In the genomic region with DNA sequence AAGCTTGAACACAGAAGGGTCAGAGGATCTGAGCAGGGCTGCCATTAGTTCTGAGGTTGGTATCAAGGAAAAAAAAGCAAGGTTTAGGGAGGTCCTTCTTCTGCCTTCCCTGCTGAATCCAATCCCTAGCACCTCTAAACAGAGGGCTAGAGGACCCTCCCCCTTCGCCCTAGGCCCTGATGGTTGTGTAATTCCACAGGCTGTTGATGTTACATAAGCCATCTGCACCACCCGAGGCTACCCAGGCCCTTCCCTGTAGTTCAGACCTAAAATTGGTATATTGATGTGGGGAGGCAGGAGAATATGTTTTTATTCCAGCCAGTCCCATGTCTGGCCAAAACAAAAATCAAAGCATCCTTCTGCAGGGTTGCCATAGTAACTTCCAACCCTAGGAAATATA, we compare ENCODE assay signal across 14 mouse cellular contexts. TPM values are rescaled to one million over a fixed set of nuclear protein-coding genes. Genes with fewer than 3 reads are reported as not detected.
DNase-seq lines count a peak whose midpoint lies in the region; ATAC-seq lines count a peak whose summit lies in the region.
"Had no signal": no experiment of that assay in that cellular context is flagged by ENCODE, and none has a peak within 500 bp of the region (broad histone marks: within the 10 kb centered on the region; RNA-seq: fewer than 3 reads in every experiment).

No protein-coding gene starts in this region.

- WGBS in hindbrain, embryonic 12.5 days, result 62% methylated on average over 2 of the region's 2 CpGs
- 68% methylated on average over 2 of the region's 2 CpGs for WGBS in hindbrain, embryonic 10.5 days

- H3K4me2 ChIP-seq in hindbrain, embryonic 12.5 days (replicated peaks), result peak overlapping the region; percentile 56; the same call in 1 of the 2 replicates
- H3K4me2 ChIP-seq: embryonic facial prominence, embryonic 15.5 days had no signal

- H3K9me3 ChIP-seq in hindbrain, embryonic 12.5 days (replicated peaks), result no peaks in the 10 kb centered on the region
- no peaks in the 10 kb centered on the region for H3K9me3 ChIP-seq in hindbrain, embryonic 10.5 days
- H3K9me3 ChIP-seq: embryonic facial prominence, embryonic 15.5 days had no signal

- DNase-seq in hindbrain, embryonic 10.5 days (ENCODE audit: low spot score), result no peak
- peak; percentile 56 for DNase-seq in cerebellum, adult 8-10 months
- peak; percentile 61 for DNase-seq in layer of hippocampus, adult 11-12 months (ENCODE audit: low spot score)
- no peak for DNase-seq in liver
- no peak for DNase-seq in gastrocnemius, adult 18-20 months (ENCODE audit: low spot score)
- DNase-seq in yolk sac, embryonic 10.5 days (ENCODE audit: low spot score), result no peak
- DNase-seq: heart, adult 11 months had no signal

- peaks cover 25% of the 10 kb centered on the region; the same call in 1 of the 2 replicates for H3K27me3 ChIP-seq in hindbrain, embryonic 12.5 days
- peaks cover 51% of the 10 kb centered on the region for H3K27me3 ChIP-seq in hindbrain, embryonic 10.5 days (ENCODE audit: insufficient read depth, poor library complexity, severe bottlenecking)

- no peaks in the 10 kb centered on the region for H3K36me3 ChIP-seq in hindbrain, embryonic 12.5 days
- no peaks in the 10 kb centered on the region for H3K36me3 ChIP-seq in hindbrain, embryonic 10.5 days
- H3K36me3 ChIP-seq: embryonic facial prominence, embryonic 15.5 days had no signal

- no peak overlapping the region for H3K9ac ChIP-seq in hindbrain, embryonic 12.5 days
- H3K9ac ChIP-seq: embryonic facial prominence, embryonic 15.5 days had no signal

- H3K4me3 ChIP-seq in hindbrain, embryonic 12.5 days, result no peak overlapping the region
- no peak overlapping the region for H3K4me3 ChIP-seq in hindbrain, embryonic 10.5 days
- H3K4me3 ChIP-seq: embryonic facial prominence, embryonic 15.5 days had no signal

- ATAC-seq in hindbrain, embryonic 12.5 days (ENCODE audit: low FRiP score), result no peak
- peak; percentile 73 for ATAC-seq in megakaryocyte progenitor cell, adult 5-6 weeks (replicated peaks; ENCODE audit: poor library complexity)

- H3K27ac ChIP-seq in hindbrain, embryonic 12.5 days, result no peak overlapping the region
- no peak overlapping the region for H3K27ac ChIP-seq in hindbrain, embryonic 10.5 days
- H3K27ac ChIP-seq: embryonic facial prominence, embryonic 15.5 days; stomach, postnatal 0 days had no signal

- peaks cover 19% of the 10 kb centered on the region for H3K4me1 ChIP-seq in hindbrain, embryonic 12.5 days
- peaks cover 27% of the 10 kb centered on the region for H3K4me1 ChIP-seq in hindbrain, embryonic 10.5 days (replicated peaks)

RNA-seq across cellular contexts. Expression of gene Faim2, which starts 1.3 kb away (rescaled TPM):
- polyA plus RNA-seq in hindbrain, embryonic 12.5 days (2016; fragmentation: Nextera tagmentation; extraction: Ambion mirVana), result 2.9 and 5.5 TPM in 2 replicates
- 0.63 and 1.1 TPM in 2 replicates for polyA plus RNA-seq in hindbrain, embryonic 10.5 days (2016; fragmentation: Nextera tagmentation; extraction: Ambion mirVana)
- 0.39 and 0.56 TPM in 2 replicates for total RNA-seq in megakaryocyte progenitor cell, adult 5-6 weeks (2015)
- total RNA-seq in megakaryocyte progenitor cell, adult 5-6 weeks (2017), result 0.10 and 0.17 TPM in 2 replicates
- under 1 TPM in 1 of 2 experiments, not detected in 1; 0.12 TPM for total RNA-seq in gastrocnemius, adult 18-20 months (2021)

RNA-seq across cellular contexts. Expression of gene Bcdin3d, which starts 52.2 kb away (rescaled TPM):
- polyA plus RNA-seq in hindbrain, embryonic 12.5 days (2016; fragmentation: Nextera tagmentation; extraction: Ambion mirVana), result 18.9 TPM in 2 replicates
- 19.3 and 20.2 TPM in 2 replicates for polyA plus RNA-seq in hindbrain, embryonic 10.5 days (2016; fragmentation: Nextera tagmentation; extraction: Ambion mirVana)
- total RNA-seq in megakaryocyte progenitor cell, adult 5-6 weeks (2015), result 3.9 and 5.6 TPM in 2 replicates
- total RNA-seq in megakaryocyte progenitor cell, adult 5-6 weeks (2017), result 3.7 and 6.2 TPM in 2 replicates
- total RNA-seq in gastrocnemius, adult 18-20 months (2021), result 1 to 10 TPM; 4.2 to 5.1 TPM

RNA-seq across cellular contexts. Expression of gene Aqp2, which starts 52.2 kb away (rescaled TPM):
- not detected in 2 replicates for polyA plus RNA-seq in hindbrain, embryonic 12.5 days (2016; fragmentation: Nextera tagmentation; extraction: Ambion mirVana)
- not detected in 2 replicates for polyA plus RNA-seq in hindbrain, embryonic 10.5 days (2016; fragmentation: Nextera tagmentation; extraction: Ambion mirVana)
- not detected in 2 replicates for total RNA-seq in megakaryocyte progenitor cell, adult 5-6 weeks (2015)
- not detected in 2 replicates for total RNA-seq in megakaryocyte progenitor cell, adult 5-6 weeks (2017)
- not detected for total RNA-seq in gastrocnemius, adult 18-20 months (2021)
- total RNA-seq: layer of hippocampus, postnatal 10 days had no signal
- polyA plus RNA-seq: embryonic facial prominence, embryonic 15.5 days; intestine, embryonic 14.5 days; liver, embryonic 16.5 days; stomach, postnatal 0 days had no signal

Comparison
In these comparisons a context has a peak if more than half of its experiments do, and no peak if none do; other contexts are left out.
1. DNase-seq: peak in cerebellum, adult 8-10 months (single experiment) and layer of hippocampus, adult 11-12 months (single experiment); none in hindbrain, embryonic 10.5 days (single experiment), liver (single experiment), gastrocnemius, adult 18-20 months (single experiment) and yolk sac, embryonic 10.5 days (single experiment).